Mouse (Mus musculus) stomach, postnatal 0 days (tissue): ENCODE data around the gene Msl3l2.

Source experiments
- CTCF ChIP-seq: IDR thresholded peaks from 2 replicates; pipeline ENCODE4 v1.5.1; 2016; ENCODE audit warnings: antibody characterized with exemption, low read depth, mild to moderate bottlenecking, moderate library complexity
- EP300 ChIP-seq: optimal IDR thresholded peaks from 2 replicates; pipeline ENCODE3; 2016; ENCODE audit warnings: antibody characterized with exemption

DNA sequence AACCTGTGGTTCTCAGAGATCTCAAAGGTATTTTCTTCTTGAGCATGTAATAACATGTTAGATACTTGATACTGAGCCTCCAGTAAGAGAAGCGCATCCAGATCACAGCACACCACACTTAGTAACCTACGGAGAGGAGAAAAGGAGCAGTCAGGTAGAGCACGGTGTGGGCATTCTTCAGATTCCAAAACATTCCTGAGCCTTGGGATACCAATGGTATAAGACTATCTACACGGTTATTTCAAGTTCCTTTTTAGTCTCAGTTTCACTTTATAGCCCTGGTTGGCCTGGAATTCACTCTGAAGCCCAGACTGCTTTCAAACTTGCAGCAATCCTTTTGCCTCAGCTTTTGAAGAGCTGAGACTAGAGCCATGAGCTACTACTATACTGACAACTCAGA, 17.0 kb upstream of the Msl3l2 start:
- no peak for TF ChIP-seq CTCF
- no peak for TF ChIP-seq EP300
